Mouse (Mus musculus) lung, postnatal 36 days (tissue): Measurements from ENCODE around the gene Bola2.
"Not testable (repeated sequence)": the region's sequence is repeated elsewhere in the genome, so short reads cannot be mapped to it uniquely, and the experiment has no call there.

Source experiments
- DNase-seq: peaks from one replicate; pipeline ENCODE4 v3.0.0; 2022; ENCODE audit warnings: mixed read lengths

Gene Bola2

DNA sequence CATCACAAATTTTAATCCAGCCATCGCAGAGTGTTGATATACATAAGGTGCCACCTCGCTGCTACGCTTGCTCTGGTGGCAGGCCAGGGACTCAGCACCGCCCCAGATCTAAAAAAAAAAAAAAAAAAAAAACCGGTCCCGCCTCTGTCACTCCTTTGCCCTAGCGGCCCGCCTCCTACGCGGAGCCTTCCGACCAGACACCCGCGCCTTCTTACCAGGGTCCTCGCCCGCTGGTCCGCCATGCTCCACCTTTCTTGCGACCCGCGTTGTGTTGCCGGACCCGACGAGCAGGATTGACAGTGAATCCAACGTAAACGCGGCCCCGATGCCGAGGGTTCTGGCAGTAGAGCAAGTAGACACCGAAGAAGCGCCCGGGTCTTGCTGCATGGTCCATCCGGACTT lies at the start of gene Bola2:
TSS of gene Bola2 (plus strand) at position 192 of the 402 bp plus-strand sequence.
- DNase-seq: peak; percentile 78

GRCm38 (mm10) chr7:126645708-126646107 lies 49.5 kb upstream of the Bola2 start:
- no peak for DNase-seq

DNA sequence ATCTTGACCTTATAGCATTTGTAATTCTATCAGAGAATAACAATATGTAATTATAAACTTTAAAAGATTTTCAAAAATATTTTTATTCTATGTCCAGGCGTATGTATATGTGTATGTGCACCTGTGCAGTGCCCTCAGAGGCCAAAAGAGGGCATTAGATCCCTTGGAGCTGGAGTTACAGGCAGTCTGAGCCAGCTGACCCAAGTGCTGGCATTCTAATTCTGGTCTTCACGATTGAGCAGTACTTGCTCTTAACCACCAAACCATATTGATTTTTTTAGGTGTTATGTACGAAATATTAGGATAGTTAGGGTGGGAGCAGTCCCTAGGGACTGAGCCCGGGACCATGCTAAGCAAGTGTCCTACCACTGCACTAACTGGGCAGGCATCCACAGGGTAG lies 46.7 kb upstream of the Bola2 start:
- DNase-seq: peak; percentile 22

DNA sequence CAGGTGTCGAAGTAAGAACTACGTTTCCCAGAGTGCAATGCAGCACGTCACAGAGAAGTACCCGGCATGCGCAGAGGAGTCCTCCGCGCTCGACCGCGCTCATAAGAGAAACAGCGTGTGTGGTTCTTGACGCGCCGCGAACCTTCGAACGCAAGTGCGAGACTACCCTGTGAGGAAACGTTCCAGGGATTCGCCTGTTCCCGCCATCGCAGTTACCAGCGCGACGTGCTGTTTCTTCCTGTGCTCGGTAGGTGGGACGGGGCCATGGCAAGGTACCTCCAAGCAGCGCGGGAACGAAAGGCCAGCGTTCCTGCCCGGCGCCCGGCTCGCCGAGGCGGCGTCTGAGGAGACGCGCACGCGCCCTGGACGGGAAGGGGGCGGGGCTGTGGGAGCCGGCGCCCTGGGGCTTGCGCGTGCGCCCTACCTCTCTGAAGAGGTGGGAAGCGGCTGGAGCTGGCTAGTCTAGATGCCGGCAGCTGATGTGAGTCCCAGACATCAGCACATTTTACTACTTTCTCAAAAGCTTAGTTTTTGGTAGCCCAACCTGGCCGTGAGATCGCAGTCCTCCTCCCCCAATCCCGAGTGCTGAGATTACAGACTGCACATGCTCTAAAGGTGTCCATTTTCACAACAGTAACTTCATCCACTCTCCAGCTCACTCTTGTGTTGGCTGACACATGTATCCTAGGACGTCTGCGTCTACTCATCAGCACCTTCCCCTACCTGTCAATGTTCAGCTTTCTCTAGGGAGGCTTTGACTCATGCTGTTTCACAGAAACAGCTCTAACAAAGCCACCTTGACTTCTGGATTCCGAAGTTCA lies 45.8 kb upstream of the Bola2 start, which contains the start of gene Sgf29:
TSS of gene Sgf29 (plus strand) at position 79 of the 821 bp plus-strand sequence.
- peak; percentile 94 for DNase-seq

DNA sequence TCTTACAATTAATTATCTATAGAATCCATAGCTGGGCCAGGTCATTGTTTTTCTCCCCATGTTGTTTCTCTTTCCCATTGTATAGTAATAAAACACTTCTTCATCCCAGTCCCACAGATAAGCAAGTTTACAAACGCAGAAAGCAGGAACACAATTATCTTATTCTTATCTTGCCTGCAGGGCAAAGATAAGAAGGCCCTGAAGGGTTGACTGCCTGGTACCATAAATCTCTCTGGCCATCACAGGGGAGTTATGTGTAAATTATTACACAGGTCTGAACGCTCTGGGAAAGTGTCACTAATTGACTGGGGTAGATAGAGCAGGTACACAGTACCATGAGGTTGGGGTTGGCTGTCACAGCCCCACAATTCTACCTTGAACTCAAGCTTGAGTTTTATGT lies 44.3 kb upstream of the Bola2 start:
- DNase-seq: no peak

DNA sequence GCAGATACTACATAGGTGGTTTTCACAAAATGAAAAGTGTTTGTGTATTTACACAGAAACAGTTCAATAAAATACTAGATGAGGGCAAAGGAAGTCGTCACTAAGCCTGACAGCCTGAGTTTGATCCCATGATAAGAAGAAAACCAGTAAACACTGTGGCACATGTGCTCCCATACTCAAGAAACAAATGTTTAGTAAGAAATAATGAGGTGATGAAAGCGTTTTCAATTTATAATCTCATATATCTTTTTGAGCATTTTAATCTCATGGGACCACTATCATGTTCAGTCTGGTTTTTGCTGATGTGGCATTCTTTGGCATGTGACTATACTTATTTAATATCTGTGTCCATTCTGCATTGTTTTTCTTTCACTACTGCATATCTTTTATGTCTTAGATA lies 41.2 kb upstream of the Bola2 start:
- no peak for DNase-seq

- peak; percentile 51 for DNase-seq
These were observed 39.5 kb upstream of the Bola2 start for GRCm38 (mm10) chr7:126655695-126656094.

DNA sequence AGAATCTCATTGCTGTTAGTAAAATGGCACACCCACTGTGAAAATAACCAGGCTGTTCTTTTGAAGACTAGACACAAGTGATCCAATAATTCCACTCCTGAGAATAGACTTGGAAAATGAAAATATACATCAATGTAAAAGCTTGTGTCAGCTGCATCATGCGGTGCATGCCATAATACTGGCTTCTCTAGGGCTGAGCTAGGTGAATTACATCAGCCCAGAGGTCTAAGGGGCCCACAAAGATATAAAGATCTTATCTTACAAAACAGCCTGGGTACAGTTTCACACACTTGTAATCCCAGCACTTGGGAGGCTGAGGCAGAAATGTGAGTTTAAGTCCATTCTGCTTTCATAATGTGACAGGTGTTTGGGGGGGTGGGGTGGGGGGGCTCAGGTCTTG lies 37.7 kb upstream of the Bola2 start:
- DNase-seq: no peak

- DNase-seq: no peak
These were observed 35.4 kb upstream of the Bola2 start for GRCm38 (mm10) chr7:126659771-126660170.

GRCm38 (mm10) chr7:126663646-126664045 lies 31.6 kb upstream of the Bola2 start:
- peak; percentile 33 for DNase-seq

GRCm38 (mm10) chr7:126665269-126665668 lies 29.9 kb upstream of the Bola2 start:
- peak; percentile 68 for DNase-seq

DNA sequence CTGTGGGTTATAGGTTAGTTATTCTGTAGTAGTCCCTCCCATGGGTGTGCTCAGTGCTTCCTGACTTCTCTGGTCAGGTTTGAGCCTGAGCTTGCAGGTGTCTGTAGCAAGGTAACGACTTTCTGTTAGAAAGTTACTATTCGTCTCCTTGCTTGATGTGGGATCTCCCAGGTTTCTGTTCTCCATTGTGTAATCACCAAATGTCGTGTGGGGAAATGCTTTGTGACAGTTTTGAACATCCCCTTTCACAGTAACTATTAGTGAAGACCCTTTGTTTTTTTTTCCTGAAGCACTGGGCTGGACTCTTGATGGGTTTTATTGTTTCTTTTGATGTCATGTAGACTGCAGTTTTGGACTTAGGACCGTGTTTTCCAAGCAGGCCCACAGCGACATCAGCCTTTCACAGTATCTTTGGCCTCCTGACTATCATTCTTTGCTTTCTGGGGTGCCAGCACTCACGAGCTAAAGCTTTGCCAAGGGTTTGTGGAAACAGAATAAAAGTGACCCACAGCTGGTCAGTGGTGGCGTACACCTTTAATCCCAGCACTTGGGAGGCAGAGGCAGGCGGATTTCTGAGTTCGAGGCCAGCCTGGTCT lies 27.6 kb upstream of the Bola2 start:
- no peak for DNase-seq

DNA sequence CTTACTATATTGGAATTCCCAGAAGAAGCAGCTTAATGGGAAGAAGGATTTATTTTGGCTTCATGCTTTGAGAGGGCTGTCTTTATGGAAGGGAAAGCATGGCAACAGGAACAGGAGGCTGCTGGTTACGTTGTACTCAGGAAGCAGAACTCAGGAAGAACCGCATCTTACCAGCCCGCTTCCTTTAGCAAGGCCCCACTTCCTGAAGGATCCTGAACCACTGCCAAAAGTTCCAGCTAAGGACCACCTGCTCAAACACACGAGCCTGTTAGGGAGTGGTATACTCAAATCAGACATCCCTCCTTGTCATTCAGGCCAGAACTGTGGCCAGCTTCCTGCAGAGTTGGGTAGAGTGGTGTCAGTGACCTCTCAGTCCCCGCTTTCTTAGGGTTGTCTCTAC lies 26.7 kb upstream of the Bola2 start:
- no peak for DNase-seq

- DNase-seq: peak; percentile 76
These were observed 25.0 kb upstream of the Bola2 start for GRCm38 (mm10) chr7:126670152-126670551.

DNA sequence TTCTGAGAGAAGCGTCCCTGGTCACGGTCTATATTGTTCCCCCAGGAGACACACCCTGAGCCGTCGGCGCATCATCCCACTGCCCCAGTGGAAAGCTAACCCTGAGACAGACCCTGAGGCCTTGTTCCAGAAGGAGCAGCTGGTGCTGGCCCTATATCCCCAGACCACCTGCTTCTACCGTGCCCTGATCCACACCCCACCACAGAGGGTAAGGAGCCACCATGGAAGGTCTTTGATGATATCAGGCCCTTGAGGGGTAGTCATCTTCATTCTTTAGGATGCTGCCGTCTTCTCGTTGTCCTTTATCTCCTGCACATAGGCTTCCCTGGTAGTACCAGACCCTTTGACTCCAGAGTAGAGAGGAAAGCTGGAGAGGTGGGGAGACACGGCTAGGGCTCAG lies 23.1 kb upstream of the Bola2 start:
- no peak for DNase-seq

- no peak for DNase-seq
These were observed 20.1 kb upstream of the Bola2 start for GRCm38 (mm10) chr7:126675104-126675503.

DNA sequence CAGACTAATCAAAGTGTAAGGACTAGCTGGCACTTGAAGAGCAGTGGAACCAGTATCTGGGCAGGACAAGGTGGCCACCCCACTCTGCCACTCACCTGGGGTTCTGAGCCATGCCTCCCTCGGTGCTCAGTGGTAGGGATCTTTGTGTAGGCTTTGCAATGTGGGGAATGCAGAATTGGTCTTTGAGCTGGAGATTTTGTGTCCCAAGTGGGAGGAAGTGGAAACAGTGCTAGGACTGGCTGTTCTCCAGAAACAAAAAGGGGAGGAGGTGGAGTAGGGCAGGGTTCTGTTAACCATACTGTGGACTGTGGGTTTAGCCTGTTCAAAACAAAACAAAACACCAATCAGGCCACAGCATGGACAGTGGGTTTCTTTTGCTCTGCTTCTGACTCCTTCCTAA lies 19.0 kb upstream of the Bola2 start, which contains the start of gene Sult1a1:
TSS of gene Sult1a1 (minus strand) at position 226 of the 400 bp plus-strand sequence.
- peak; percentile 92 for DNase-seq

GRCm38 (mm10) chr7:126676631-126677220 lies 18.5 kb upstream of the Bola2 start:
- DNase-seq: no peak

DNA sequence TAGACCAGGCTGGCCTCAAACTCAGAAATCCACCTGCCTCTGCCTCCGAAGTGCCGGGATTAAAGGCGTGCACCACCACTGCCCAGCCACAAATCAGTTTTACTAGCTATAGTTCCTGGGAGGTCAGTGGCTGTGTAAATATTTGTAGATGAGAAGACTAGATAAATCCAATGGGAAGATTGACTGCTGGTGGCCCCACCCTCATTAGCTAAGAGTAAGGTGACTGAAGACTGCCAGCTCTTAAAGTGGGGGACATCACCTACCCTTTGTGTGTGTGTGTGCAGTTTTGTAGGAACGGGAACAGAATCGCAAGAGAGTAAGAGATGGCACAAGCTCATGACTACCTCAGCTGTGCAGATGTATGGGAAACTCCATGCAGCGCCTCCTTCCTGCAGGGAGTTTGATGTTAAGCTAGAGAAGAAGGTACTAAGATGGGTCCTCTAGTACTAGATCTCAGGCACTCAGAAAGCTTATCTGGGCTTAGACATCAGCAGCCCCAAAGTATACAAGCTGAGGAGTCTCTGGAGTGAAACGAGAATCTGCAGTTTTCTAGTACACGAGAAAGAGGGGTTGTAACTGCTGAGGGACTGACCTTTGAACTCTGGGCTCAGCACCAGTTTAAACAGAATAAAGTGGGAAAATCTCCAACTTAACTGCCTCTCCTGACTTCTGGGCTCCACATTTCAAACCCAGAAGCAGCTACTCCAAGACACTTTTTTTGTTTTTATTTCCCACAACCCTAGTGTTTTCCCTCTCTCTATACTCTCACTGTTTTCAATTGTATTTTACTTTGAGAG lies 16.5 kb upstream of the Bola2 start:
- no peak for DNase-seq

DNA sequence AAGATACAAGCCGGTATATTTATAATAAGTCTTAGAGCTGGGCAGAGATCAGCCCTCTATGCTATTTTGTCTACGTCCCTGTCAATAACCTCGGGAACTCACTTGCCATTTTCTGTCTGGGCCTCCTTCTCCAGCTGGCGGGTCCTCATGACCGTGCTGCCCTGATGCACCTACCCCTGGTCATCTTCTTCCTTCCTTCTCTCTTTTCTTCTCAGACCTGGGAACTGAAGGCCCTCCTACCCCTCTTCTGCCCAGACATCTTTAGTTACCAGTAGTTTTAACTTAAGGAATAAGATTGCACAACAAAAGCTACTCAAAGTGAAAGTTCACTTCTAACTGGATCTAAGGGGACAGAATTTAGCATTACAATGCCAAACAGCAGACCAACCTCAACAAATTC lies 15.5 kb upstream of the Bola2 start:
- no peak for DNase-seq

GRCm38 (mm10) chr7:126681221-126681620 lies 14.0 kb upstream of the Bola2 start:
- peak; percentile 51 for DNase-seq

GRCm38 (mm10) chr7:126688156-126688555 lies 7.0 kb upstream of the Bola2 start:
- DNase-seq: not testable (repeated sequence)

DNA sequence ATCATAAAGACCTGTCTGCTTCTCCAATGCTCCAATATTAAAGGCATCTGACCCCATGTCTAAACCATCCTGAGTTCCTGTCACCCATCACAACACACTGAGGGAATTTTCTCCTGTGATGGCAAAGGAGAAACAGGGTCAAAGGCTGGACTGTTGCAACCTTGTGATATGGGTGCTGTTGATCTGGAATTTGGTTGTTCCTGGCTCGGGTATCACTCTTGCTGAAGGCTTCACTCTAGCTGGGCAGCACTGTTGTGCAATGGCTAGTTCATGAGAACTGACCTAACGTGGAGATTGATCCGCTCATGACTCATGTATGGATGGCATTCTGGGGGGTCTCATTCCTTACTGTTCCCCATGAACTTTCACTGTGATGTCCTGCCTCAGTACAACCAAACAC lies 6.2 kb upstream of the Bola2 start:
- DNase-seq: no peak
